Mouse (Mus musculus) forebrain, embryonic 15.5 days (tissue): ENCODE measurements around the gene Nusap1. TPM values are rescaled to one million over a fixed set of nuclear protein-coding genes. Genes with fewer than 3 reads are reported as not detected.
"Not testable (repeated sequence)": the region's sequence is repeated elsewhere in the genome, so short reads cannot be mapped to it uniquely, and the experiment has no call there.

Experiments
- ATAC-seq: fragments of 200-750 bp; cut with Nextera tagmentation; replicated peaks from 2 replicates; pipeline ENCODE4 v1.8.0; 2017; ENCODE audit warnings: mild to moderate bottlenecking, moderate TSS enrichment, moderate library complexity
- H3K27ac ChIP-seq: fragments of 300-500 bp; sonication (generic); replicated peaks from 2 replicates; pipeline ENCODE4 v1.5.1; 2015; ENCODE audit warnings: mild to moderate bottlenecking, inconsistent platforms
- H3K27me3 ChIP-seq: fragments of 300-500 bp; sonication (generic); 2 replicates; pipeline ENCODE4 v1.6.1; 2015; ENCODE audit warnings: inconsistent platforms
- H3K36me3 ChIP-seq: fragments of 300-500 bp; sonication (generic); 2 replicates; pipeline ENCODE4 v1.6.1; 2015; ENCODE audit warnings: mild to moderate bottlenecking, inconsistent platforms
- H3K4me1 ChIP-seq: fragments of 300-500 bp; sonication (generic); 2 replicates; pipeline ENCODE4 v1.6.1; 2015; ENCODE audit warnings: inconsistent platforms
- H3K4me2 ChIP-seq: fragments of 300-500 bp; sonication (generic); replicated peaks from 2 replicates; pipeline ENCODE4 v1.6.1; 2015; ENCODE audit warnings: mild to moderate bottlenecking, inconsistent platforms
- H3K4me3 ChIP-seq: fragments of 300-500 bp; sonication (generic); 2 replicates; pipeline ENCODE4 v1.5.1; 2015; ENCODE audit warnings: mild to moderate bottlenecking, inconsistent platforms
- H3K9ac ChIP-seq: fragments of 300-500 bp; sonication (generic); replicated peaks from 2 replicates; pipeline ENCODE4 v1.6.1; 2015; ENCODE audit warnings: mild to moderate bottlenecking, inconsistent platforms
- H3K9me3 ChIP-seq: fragments of 300-500 bp; sonication (generic); 2 replicates; pipeline ENCODE4 v1.6.1; 2016; ENCODE audit warnings: inconsistent platforms
- WGBS: fragments of 180-500 bp; shearing (Covaris S2); methylation state at CpG from one replicate; pipeline ENCODE4 v1.1.7; 2015; ENCODE audit warnings: mixed read lengths; 5-methylcytosine and 5-hydroxymethylcytosine counted together
- polyA plus RNA-seq: library from polyadenylated mRNA; unstranded; fragments of >200 nt; fragmentation: Nextera tagmentation; extraction: Ambion mirVana; gene quantifications from 2 replicates; pipeline ENCODE4 v1.2.1, GENCODE M21; 2015

The Nusap1 gene
- polyA plus RNA-seq, 1 experiment from 2014 or later, result 36.8 TPM

DNA sequence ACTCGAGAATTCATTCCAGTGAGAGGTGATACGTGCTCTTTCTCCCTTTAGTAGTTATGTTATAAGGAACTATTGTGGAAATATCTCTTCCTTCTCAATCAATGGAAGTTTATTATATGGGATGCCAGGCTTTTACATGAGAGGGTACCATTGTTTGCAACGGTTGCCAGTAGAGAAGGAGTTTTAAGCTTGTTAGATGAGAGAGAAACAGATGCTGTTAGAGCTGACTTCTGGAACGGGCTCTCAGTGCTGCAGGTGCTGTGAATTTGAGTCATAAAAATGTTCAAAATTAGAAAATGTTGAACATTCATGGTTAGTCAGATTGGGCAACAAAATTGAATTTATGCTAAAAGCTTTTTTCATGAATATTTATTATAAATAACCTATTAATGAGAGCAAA, 17.1 kb upstream of the Nusap1 start:
- Histone ChIP-seq H3K9ac (no peak overlapping the region), H3K4me2 (no peak overlapping the region), H3K27ac (no peak overlapping the region), H3K9me3 (no peaks in the 10 kb centered on the region), H3K27me3 (no peaks in the 10 kb centered on the region), H3K4me1 (peaks cover 36% of the 10 kb centered on the region), H3K4me3 (no peak overlapping the region), H3K36me3 (peaks cover 50% of the 10 kb centered on the region)
- no peak for ATAC-seq
- WGBS, result 80% methylated on average over 4 of the region's 4 CpGs

DNA sequence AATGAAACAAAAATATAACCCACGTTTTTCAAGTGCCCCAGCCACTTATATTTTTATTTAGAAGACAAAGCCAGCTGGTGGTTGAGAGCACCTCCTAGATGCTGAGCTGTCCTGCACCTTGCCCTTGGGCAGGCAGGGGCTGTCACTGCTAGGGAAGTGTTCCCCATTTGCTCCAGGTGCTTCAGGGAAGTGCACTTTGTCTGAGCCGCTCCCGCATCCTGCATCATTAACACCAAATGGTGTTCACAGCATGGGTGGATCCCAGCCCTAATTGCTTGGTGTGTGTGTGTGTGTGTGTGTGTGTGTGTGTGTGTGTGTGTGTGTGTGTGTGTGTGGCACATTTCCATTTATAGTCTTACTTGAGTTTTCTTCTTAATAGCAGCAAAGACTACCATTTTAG, 16.5 kb upstream of the Nusap1 start:
- H3K4me2 ChIP-seq, result not testable (repeated sequence)
- peaks cover 46% of the 10 kb centered on the region for H3K36me3 ChIP-seq

DNA sequence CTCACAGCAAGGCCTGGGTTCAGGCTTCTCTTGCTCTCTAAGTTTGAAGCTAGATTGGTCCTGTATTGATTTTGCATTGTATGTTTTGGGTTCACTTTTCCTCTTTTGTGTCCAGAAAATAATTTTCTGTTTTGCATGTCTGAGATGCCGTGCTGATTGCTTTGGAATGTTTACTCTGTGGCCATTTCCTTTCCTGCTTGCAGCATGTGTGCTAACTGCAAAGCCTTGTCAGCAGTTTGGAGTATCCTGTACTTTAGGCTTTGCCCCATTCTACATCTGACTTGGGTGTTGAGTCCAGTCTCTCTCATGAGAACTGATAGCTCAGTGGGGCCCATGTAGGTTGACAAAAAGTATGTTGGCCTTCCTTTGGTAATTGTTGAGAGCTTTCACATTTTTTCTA, 15.6 kb upstream of the Nusap1 start:
- 74% methylated on average over 1 of the region's 1 CpGs for WGBS
- H3K36me3 ChIP-seq, result peaks cover 46% of the 10 kb centered on the region
- H3K27me3 ChIP-seq, result no peaks in the 10 kb centered on the region
- no peak overlapping the region for H3K4me3 ChIP-seq
- H3K27ac ChIP-seq, result no peak overlapping the region
- no peak for ATAC-seq
- no peak overlapping the region for H3K9ac ChIP-seq
- no peaks in the 10 kb centered on the region for H3K9me3 ChIP-seq
- peaks cover 22% of the 10 kb centered on the region for H3K4me1 ChIP-seq
- H3K4me2 ChIP-seq, result no peak overlapping the region

More for the DNA sequence above, 16.5 kb upstream of the Nusap1 start:
- H3K9me3 ChIP-seq, H3K9ac ChIP-seq, H3K27me3 ChIP-seq, H3K4me3 ChIP-seq, H3K27ac ChIP-seq, ATAC-seq: not testable (repeated sequence)
- H3K4me1 ChIP-seq, result peaks cover 30% of the 10 kb centered on the region
- WGBS, result 57% methylated on average over 3 of the region's 3 CpGs

DNA sequence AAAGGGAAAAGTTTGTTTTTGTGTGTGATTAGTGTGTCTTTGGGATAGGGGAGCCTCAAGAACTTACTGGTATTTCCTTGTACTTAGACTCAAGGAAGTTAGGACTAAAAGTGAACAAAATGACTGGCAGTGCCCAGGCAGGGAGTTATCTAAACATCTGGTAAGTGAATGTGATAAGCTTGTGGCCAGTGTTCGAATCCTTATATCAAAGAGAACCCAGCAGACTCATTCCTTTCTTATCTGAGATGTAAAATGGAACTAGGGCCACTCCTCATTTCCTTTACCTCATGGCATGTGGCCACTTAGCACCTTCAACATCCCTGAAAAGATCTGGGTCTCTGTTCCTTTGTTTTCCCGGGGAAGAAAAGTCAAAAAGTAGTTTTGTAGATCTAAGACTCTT, 14.2 kb upstream of the Nusap1 start:
- Histone ChIP-seq H3K4me1 (peaks cover 13% of the 10 kb centered on the region), H3K27ac (no peak overlapping the region), H3K27me3 (no peaks in the 10 kb centered on the region), H3K9ac (no peak overlapping the region), H3K9me3 (no peaks in the 10 kb centered on the region), H3K4me3 (no peak overlapping the region), H3K36me3 (peaks cover 45% of the 10 kb centered on the region), H3K4me2 (no peak overlapping the region)
- ATAC-seq, result no peak
- WGBS, result 85% methylated on average over 2 of the region's 2 CpGs

DNA sequence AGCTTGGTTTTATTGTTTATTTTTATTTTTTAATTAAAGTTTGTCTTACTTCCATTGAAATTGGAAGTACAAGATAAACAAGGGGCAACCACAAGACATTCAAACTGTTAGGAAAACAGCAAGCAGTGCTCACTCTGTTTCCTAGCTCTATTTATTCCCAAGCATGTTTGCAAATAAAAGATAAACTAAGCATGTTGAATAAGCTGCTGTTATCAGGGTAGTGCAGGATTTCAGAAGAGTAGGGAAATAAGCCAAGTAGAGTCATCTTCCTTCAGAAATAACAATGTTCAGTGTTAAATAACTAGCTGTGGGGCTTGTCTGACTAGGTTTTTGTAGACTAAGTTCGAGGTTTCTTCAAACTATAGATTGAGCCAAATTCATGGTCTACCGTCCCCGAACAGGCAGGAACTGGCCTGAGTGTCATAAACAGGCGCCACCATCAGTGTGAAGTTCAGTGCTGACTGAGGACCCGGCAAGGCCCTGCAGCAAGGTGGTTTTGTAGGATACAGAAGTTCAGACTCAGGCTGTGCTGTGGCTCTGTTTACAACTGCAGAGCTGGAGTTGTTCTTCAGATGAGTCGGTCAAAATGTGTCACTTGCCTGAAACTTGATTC, 12.6 kb upstream of the Nusap1 start:
- 91% methylated on average over 6 of the region's 6 CpGs for WGBS
- no peak for ATAC-seq
- peaks cover 39% of the 10 kb centered on the region for H3K36me3 ChIP-seq
- H3K27ac ChIP-seq, result no peak overlapping the region
- no peak overlapping the region for H3K9ac ChIP-seq
- no peaks in the 10 kb centered on the region for H3K27me3 ChIP-seq
- no peak overlapping the region for H3K4me2 ChIP-seq
- H3K9me3 ChIP-seq, result no peaks in the 10 kb centered on the region
- H3K4me3 ChIP-seq, result no peak overlapping the region
- H3K4me1 ChIP-seq, result peaks cover 9% of the 10 kb centered on the region

DNA sequence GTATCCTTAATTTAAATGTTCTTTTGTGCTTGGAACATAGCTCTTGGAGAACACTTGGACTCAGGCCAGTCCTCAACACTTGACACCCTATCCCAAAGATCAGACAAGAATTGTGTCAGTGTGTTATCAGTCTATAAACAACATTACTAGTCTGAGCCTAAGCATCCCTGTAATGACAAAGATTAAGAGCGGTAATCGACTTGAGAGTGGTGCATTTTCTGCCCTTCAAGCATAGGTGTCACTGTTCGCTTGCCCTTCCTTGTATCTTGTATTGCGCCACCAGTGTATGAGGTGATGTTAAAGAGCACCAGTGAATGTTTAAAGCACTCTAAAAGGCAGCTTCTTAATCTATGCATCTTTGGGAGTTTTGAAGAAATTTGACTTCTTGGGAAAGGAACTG, 11.1 kb upstream of the Nusap1 start:
- no peak for ATAC-seq
- H3K27me3 ChIP-seq, result no peaks in the 10 kb centered on the region
- 95% methylated on average over 4 of the region's 4 CpGs for WGBS
- H3K4me1 ChIP-seq, result no peaks in the 10 kb centered on the region
- peaks cover 41% of the 10 kb centered on the region for H3K36me3 ChIP-seq
- no peak overlapping the region for H3K27ac ChIP-seq
- H3K9me3 ChIP-seq, result no peaks in the 10 kb centered on the region
- no peak overlapping the region for H3K4me2 ChIP-seq
- H3K9ac ChIP-seq, result no peak overlapping the region
- no peak overlapping the region for H3K4me3 ChIP-seq

DNA sequence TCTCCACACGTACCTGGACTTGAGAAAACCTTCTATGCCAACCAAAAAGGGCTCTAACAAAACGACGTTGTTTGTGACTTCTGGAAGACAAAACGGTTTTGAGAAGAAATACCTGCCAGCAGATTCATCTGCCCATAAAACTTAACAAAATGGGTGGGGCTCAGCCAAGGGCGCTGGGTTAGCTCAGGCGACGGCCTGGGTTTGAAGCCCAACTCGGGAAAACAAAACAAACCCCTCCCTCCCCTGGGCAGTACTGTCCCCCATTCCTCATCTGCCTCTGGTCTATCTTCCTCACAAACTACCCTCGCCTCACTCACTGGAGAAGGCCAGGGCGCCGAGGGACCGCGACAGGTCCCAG, 278 bp upstream of the Nusap1 start:
- no peak for ATAC-seq
- no peaks in the 10 kb centered on the region for H3K36me3 ChIP-seq
- peak overlapping the region; percentile 28; the same call in 1 of the 2 replicates for H3K27ac ChIP-seq
- under 1% methylated on average over 13 of the region's 13 CpGs for WGBS
- H3K9me3 ChIP-seq, result no peaks in the 10 kb centered on the region
- H3K4me3 ChIP-seq, result peak overlapping the region; percentile 76
- peak overlapping the region; percentile 53 for H3K9ac ChIP-seq
- H3K4me2 ChIP-seq, result peak overlapping the region; percentile 84
- peaks cover 31% of the 10 kb centered on the region for H3K4me1 ChIP-seq
- no peaks in the 10 kb centered on the region for H3K27me3 ChIP-seq

DNA sequence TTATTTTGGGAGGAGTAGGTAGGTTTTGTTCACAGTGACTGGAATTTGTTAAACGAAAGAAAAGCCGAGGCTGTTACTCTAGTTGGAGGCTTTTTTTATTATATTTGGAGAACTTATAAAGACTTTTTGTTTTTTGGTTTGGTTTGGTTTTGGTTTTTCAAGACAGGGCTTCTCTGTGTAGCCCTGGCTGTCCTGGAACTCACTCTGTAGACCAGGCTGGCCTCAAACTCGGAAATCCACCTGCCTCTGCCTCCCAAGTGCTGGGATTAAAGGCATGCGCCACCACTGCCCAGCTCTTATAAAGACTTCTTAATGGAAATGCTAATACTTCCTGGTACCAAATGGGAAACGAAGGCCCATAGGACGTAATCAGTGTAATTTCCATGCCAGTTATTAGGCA, 904 bp downstream of the Nusap1 start:
- Histone ChIP-seq H3K4me3 (peak overlapping the region; percentile 76), H3K4me2 (peak overlapping the region; percentile 84), H3K27ac (0 out of 2 replicates have a peak overlapping the region, but pooled peaks have one; percentile 12), H3K9ac (peak overlapping the region; percentile 31; the same call in 1 of the 2 replicates), H3K4me1 (peaks cover 31% of the 10 kb centered on the region)
- WGBS, result 5% methylated on average over 6 of the region's 6 CpGs
- H3K9me3 ChIP-seq, H3K36me3 ChIP-seq, ATAC-seq, H3K27me3 ChIP-seq: not testable (repeated sequence)

DNA sequence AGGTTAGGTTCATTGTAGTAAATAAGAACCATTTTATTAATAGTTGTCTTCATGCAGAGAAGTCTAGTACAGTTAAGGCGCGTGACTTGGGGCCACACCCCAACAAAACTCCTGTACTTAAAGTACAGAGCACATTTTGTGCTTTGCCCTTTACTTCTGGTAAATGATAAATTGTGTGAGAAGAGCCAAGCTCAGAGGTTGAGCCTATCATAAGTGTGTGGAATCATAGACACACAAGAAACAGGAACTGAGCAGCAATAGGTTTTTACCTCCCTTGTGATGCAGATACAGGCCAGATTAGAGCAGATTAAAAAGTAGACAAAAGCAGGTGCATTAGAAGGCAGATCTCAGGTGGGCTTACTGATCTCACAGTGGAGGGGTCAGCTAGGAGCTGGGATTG, 3.2 kb downstream of the Nusap1 start:
- Histone ChIP-seq H3K9me3 (no peaks in the 10 kb centered on the region), H3K27me3 (no peaks in the 10 kb centered on the region), H3K4me3 (peak overlapping the region; percentile 9; the same call in 1 of the 2 replicates), H3K36me3 (0 out of 2 replicates have a peak, but pooled peaks cover 8% of the 10 kb centered on the region), H3K4me1 (peaks cover 31% of the 10 kb centered on the region), H3K4me2 (peak overlapping the region; percentile 24), H3K9ac (no peak overlapping the region), H3K27ac (no peak overlapping the region)
- 95% methylated on average over 2 of the region's 2 CpGs for WGBS
- no peak for ATAC-seq

DNA sequence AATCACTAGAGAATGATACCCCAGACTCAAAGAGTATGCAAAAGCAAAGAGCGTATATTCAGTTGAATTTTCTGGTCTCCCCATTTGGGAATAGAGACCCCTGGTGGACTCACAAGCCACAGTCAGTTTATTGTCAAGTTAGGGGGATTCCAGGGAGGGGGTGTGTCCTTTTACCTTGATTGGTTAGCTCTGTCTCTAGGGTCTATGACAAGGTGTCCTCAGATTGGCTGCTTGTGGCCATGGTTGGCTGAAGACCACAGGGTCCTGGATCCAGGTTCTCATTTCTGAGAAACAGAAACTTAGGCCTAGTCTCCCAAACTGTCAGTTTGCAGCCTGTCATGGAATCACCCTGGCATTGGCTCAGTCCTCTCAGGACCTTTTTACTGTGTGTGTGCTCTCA, 18.7 kb downstream of the Nusap1 start:
- no peak overlapping the region for H3K4me3 ChIP-seq
- H3K4me1 ChIP-seq, result no peaks in the 10 kb centered on the region
- no peak overlapping the region for H3K4me2 ChIP-seq
- no peak overlapping the region for H3K9ac ChIP-seq
- WGBS, result 91% methylated on average over 1 of the region's 1 CpGs
- no peaks in the 10 kb centered on the region for H3K27me3 ChIP-seq
- peaks cover 40% of the 10 kb centered on the region for H3K36me3 ChIP-seq
- no peak for ATAC-seq
- H3K9me3 ChIP-seq, result no peaks in the 10 kb centered on the region
- H3K27ac ChIP-seq, result no peak overlapping the region

DNA sequence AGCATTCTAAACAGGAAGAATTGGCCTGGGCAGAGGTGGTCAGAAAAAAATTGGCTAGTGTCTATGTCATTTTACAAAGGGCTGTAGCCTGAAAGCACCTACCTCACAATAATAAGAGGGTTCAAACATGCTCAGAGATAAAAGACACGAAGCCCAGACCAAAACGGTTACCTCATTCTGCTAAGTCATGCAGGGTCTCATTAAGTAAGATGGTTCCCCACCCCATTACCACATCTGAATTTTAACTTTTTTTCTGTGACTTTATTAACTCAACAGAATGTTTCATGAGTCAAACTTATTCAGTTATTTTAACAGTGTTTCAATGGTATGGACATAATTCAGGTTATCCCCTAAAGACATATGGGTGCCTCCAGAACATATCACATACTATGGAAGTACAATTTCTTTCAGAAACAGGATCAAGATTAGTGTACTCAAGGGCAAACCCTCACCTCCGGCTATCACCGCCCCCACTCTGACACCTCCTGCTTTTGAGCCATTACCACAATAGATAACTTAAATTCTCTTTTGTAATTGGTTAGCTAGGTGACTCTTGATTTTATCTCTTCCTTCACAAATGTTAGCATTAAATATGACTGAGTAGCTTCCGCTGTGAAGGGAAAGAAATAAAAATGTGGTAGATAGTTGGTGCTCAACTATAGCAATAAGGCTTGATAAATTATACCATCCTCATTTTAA, 23.3 kb downstream of the Nusap1 start:
- H3K27ac ChIP-seq, result no peak overlapping the region
- no peaks in the 10 kb centered on the region for H3K4me1 ChIP-seq
- no peaks in the 10 kb centered on the region for H3K27me3 ChIP-seq
- H3K36me3 ChIP-seq, result peaks cover 36% of the 10 kb centered on the region
- H3K4me3 ChIP-seq, result no peak overlapping the region
- H3K4me2 ChIP-seq, result no peak overlapping the region
- no peak overlapping the region for H3K9ac ChIP-seq
- no peak for ATAC-seq
- no peaks in the 10 kb centered on the region for H3K9me3 ChIP-seq
- 89% methylated on average over 5 of the region's 5 CpGs for WGBS

DNA sequence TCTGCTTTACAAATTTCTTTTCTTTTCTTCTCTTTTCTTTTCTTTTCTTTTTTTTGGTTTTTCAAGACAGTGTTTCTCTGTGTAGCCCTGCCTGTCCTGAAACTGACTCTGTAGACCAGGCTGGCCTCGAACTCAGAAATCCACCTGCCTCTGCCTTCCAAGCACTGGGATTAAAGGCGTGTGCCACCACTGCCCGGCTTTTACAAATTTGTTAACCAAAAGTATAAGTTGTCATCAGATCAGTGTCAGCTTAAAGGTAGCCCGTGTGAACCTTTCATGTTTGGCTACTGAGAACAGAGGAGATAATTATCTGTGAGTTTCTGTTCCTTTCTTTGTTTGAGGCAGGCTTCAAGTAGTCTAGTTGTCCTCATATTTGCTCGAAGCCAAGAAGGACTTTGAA, 26.2 kb downstream of the Nusap1 start:
- H3K4me2 ChIP-seq, result no peak overlapping the region
- no peak overlapping the region for H3K27ac ChIP-seq
- H3K27me3 ChIP-seq, result no peaks in the 10 kb centered on the region
- H3K36me3 ChIP-seq, result peaks cover 43% of the 10 kb centered on the region
- no peaks in the 10 kb centered on the region for H3K4me1 ChIP-seq
- H3K9me3 ChIP-seq, result no peaks in the 10 kb centered on the region
- no peak for ATAC-seq
- 94% methylated on average over 5 of the region's 5 CpGs for WGBS
- no peak overlapping the region for H3K4me3 ChIP-seq
- no peak overlapping the region for H3K9ac ChIP-seq
